Mouse (Mus musculus): Measurements from ENCODE around the gene Fmo1.
"Not testable (repeated sequence)": the region's sequence is repeated elsewhere in the genome, so short reads cannot be mapped to it uniquely, and the experiment has no call there.

Fmo1 gene

GRCm38 (mm10) chr1:162796441-162796840 lies 70.0 kb downstream of the Fmo1 start:
- no peak for DNase-seq (ENCODE audit: low spot score in 2 of 2)

- DNase-seq (ENCODE audit: low spot score in 2 of 2): no peak
Measured at GRCm38 (mm10) chr1:162792306-162793044, 73.9 kb downstream of the Fmo1 start.

- DNase-seq (ENCODE audit: low spot score in 2 of 2): no peak
Measured at GRCm38 (mm10) chr1:162785222-162785621, 81.2 kb downstream of the Fmo1 start.

GRCm38 (mm10) chr1:162783669-162784248 lies 82.7 kb downstream of the Fmo1 start:
- no peak for DNase-seq (ENCODE audit: low spot score in 2 of 2)

GRCm38 (mm10) chr1:162781035-162781434 lies 85.4 kb downstream of the Fmo1 start:
- not testable (repeated sequence) for DNase-seq (ENCODE audit: low spot score in 2 of 2)
